Mouse (Mus musculus): ENCODE results near the gene Ank2.

- TF ChIP-seq POLR2A (IDR thresholded peaks at IDR 0.05; ENCODE audit: low read depth, low read length): no peak
- TF ChIP-seq CTCF (IDR thresholded peaks at IDR 0.05; ENCODE audit: extremely low read depth, insufficient read length, insufficient replicate concordance, low read depth, low read length): no peak
Measured at GRCm38 (mm10) chr3:127452233-127452632, 46.9 kb downstream of the Ank2 start.

All from small intestine, adult 2 months (tissue).